Mouse (Mus musculus) ES-Bruce4 (cell line): ENCODE measurements at regions not wholly inside any gene's neighbourhood (a gene's known extent, or its start where the extent isn't known, plus 50 kb on each side); places are given as distances from the start of the nearest gene placed in this dataset.

ENCODE experiments used
- CTCF ChIP-seq: IDR thresholded peaks from one replicate; pipeline ENCODE4 v1.8.1; 2011; ENCODE audit warnings: low read depth, low read length
- EP300 ChIP-seq: IDR thresholded peaks from 2 replicates; pipeline ENCODE4 v1.6.1; 2011; ENCODE audit warnings: low read depth, low read length; ENCODE audit not compliant: insufficient read depth
- POLR2A ChIP-seq: IDR thresholded peaks from one replicate; pipeline ENCODE4 v1.8.1; 2011; ENCODE audit warnings: low read length; ENCODE audit not compliant: insufficient read depth

GRCm38 (mm10) chr9:46781681-46782080 is 216.9 kb upstream of the Gm4791 start:
- no peak for TF ChIP-seq POLR2A
- no peak for TF ChIP-seq EP300
- TF ChIP-seq CTCF = no peak
